Mouse (Mus musculus) liver, embryonic 15.5 days (tissue): ENCODE data around the gene Gfod2. TPM values are rescaled to one million over a fixed set of nuclear protein-coding genes. Genes with fewer than 3 reads are reported as not detected.
A peak's percentile ranks its signal among the peaks of the same experiment; 100 is the strongest.

Source experiments
- ATAC-seq: fragments of 200-750 bp; cut with Nextera tagmentation; 2 replicates; pipeline ENCODE4 v1.8.0; 2017; ENCODE audit warnings: moderate number of reproducible peaks, mild to moderate bottlenecking, moderate library complexity; ENCODE audit not compliant: insufficient read depth
- H3K27ac ChIP-seq: fragments of 300-500 bp; sonication (generic); replicated peaks from 2 replicates; pipeline ENCODE4 v1.5.1; 2015; ENCODE audit warnings: mild to moderate bottlenecking, inconsistent platforms
- H3K27me3 ChIP-seq: fragments of 300-500 bp; sonication (generic); 2 replicates; pipeline ENCODE4 v1.6.1; 2015; ENCODE audit warnings: mild to moderate bottlenecking, inconsistent platforms
- H3K36me3 ChIP-seq: fragments of 300-500 bp; sonication (generic); replicated peaks from 2 replicates; pipeline ENCODE4 v1.6.1; 2015; ENCODE audit warnings: moderate library complexity, mild to moderate bottlenecking, inconsistent platforms
- H3K4me1 ChIP-seq: fragments of 300-500 bp; sonication (generic); replicated peaks from 2 replicates; pipeline ENCODE4 v1.6.1; 2015; ENCODE audit warnings: inconsistent platforms
- H3K4me2 ChIP-seq: fragments of 300-500 bp; sonication (generic); 2 replicates; pipeline ENCODE4 v1.6.1; 2015; ENCODE audit warnings: moderate library complexity, mild to moderate bottlenecking, inconsistent platforms
- H3K4me3 ChIP-seq: fragments of 300-500 bp; sonication (generic); replicated peaks from 2 replicates; pipeline ENCODE4 v1.5.1; 2015; ENCODE audit warnings: mild to moderate bottlenecking, inconsistent platforms
- H3K9ac ChIP-seq: fragments of 300-500 bp; sonication (generic); 2 replicates; pipeline ENCODE4 v1.6.1; 2015; ENCODE audit warnings: moderate library complexity, mild to moderate bottlenecking, inconsistent platforms
- H3K9me3 ChIP-seq: fragments of 300-500 bp; sonication (generic); replicated peaks from 2 replicates; pipeline ENCODE4 v1.6.1; 2016; ENCODE audit warnings: inconsistent platforms
- WGBS: fragments of 180-500 bp; shearing (Covaris S2); methylation state at CpG from one replicate; pipeline ENCODE4 v1.1.7; 2015; ENCODE audit warnings: mixed read lengths; ENCODE audit not compliant: insufficient replicate concordance; 5-methylcytosine and 5-hydroxymethylcytosine counted together
- polyA plus RNA-seq: library from polyadenylated mRNA; unstranded; fragments of >200 nt; fragmentation: Nextera tagmentation; extraction: Ambion mirVana; gene quantifications from 2 replicates; pipeline ENCODE4 v1.2.1, GENCODE M21; 2015

The Gfod2 gene
- polyA plus RNA-seq, 1 experiment from 2014 or later: 1.8 TPM

- WGBS: 6% methylated on average over 12 of the region's 12 CpGs
Observed at GRCm38 (mm10) chr8:105757796-105758276, 628 bp downstream of the Gfod2 start.

GRCm38 (mm10) chr8:105754688-105755087 is 3.8 kb downstream of the Gfod2 start:
- Histone ChIP-seq H3K4me2 (no peak overlapping the region), H3K9ac (no peak overlapping the region), H3K4me1 (peaks cover 29% of the 10 kb centered on the region), H3K27me3 (no peaks in the 10 kb centered on the region; the same call in 1 of the 2 replicates), H3K36me3 (no peaks in the 10 kb centered on the region), H3K27ac (no peak overlapping the region), H3K4me3 (no peak overlapping the region), H3K9me3 (no peaks in the 10 kb centered on the region)
- ATAC-seq: no peak
- 60% methylated on average over 2 of the region's 2 CpGs for WGBS

More at GRCm38 (mm10) chr8:105757796-105758276, 628 bp downstream of the Gfod2 start:
- Histone ChIP-seq H3K4me1 (peaks cover 24% of the 10 kb centered on the region), H3K4me2 (peak overlapping the region; percentile 96), H3K9me3 (no peaks in the 10 kb centered on the region), H3K27me3 (no peaks in the 10 kb centered on the region), H3K36me3 (no peaks in the 10 kb centered on the region), H3K27ac (peak overlapping the region; percentile 36; the same call in 1 of the 2 replicates), H3K9ac (peak overlapping the region; percentile 69), H3K4me3 (peak overlapping the region; percentile 79)
- no peak for ATAC-seq

GRCm38 (mm10) chr8:105753916-105754315 is 4.5 kb downstream of the Gfod2 start:
- Histone ChIP-seq H3K4me3 (no peak overlapping the region), H3K27ac (no peak overlapping the region), H3K9me3 (no peaks in the 10 kb centered on the region), H3K27me3 (no peaks in the 10 kb centered on the region; the same call in 1 of the 2 replicates), H3K4me1 (peaks cover 23% of the 10 kb centered on the region), H3K4me2 (no peak overlapping the region), H3K36me3 (no peaks in the 10 kb centered on the region), H3K9ac (no peak overlapping the region)
- 73% methylated on average over 2 of the region's 2 CpGs for WGBS
- ATAC-seq: no peak

DNA sequence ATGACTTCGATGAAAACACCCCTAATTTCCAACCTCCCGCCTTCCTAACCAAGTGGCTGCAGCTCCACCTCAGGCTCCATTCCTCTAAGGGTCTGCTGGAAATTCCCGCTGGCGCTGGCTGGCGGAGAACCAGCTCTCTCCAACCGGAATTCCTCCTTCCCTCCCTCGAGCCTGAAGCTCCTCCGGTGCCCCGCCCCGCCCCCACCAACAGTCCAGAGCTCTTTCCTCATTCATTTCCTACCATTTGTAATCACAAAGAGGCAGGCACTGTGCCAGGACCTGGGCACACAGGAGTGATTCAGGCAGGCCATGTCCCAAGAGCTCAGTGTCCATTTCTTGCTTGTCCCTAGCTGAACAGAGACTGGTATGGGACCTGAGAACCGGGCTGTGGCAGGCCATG is 7.9 kb downstream of the Gfod2 start:
- H3K4me3 ChIP-seq: no peak overlapping the region
- no peaks in the 10 kb centered on the region for H3K9me3 ChIP-seq
- no peak overlapping the region for H3K9ac ChIP-seq
- WGBS: 40% methylated on average over 11 of the region's 11 CpGs
- peaks cover 12% of the 10 kb centered on the region for H3K4me1 ChIP-seq
- no peak for ATAC-seq
- no peaks in the 10 kb centered on the region for H3K36me3 ChIP-seq
- H3K27me3 ChIP-seq: no peaks in the 10 kb centered on the region; the same call in none of the 2 replicates
- no peak overlapping the region for H3K27ac ChIP-seq
- no peak overlapping the region for H3K4me2 ChIP-seq

- no peak for ATAC-seq
- no peaks in the 10 kb centered on the region for H3K36me3 ChIP-seq
- no peaks in the 10 kb centered on the region; the same call in 1 of the 2 replicates for H3K27me3 ChIP-seq
Observed at GRCm38 (mm10) chr8:105743301-105743700, 15.2 kb downstream of the Gfod2 start.

GRCm38 (mm10) chr8:105739216-105739615 is 19.2 kb downstream of the Gfod2 start:
- ATAC-seq: no peak
- no peaks in the 10 kb centered on the region for H3K9me3 ChIP-seq
- 72% methylated on average over 5 of the region's 5 CpGs for WGBS

More at GRCm38 (mm10) chr8:105743301-105743700, 15.2 kb downstream of the Gfod2 start:
- Histone ChIP-seq H3K9ac (no peak overlapping the region), H3K9me3 (no peaks in the 10 kb centered on the region), H3K4me2 (no peak overlapping the region), H3K27ac (no peak overlapping the region), H3K4me1 (peaks cover 8% of the 10 kb centered on the region), H3K4me3 (no peak overlapping the region)
- WGBS: 68% methylated on average over 4 of the region's 4 CpGs

GRCm38 (mm10) chr8:105732186-105732585 is 26.3 kb downstream of the Gfod2 start:
- 35% methylated on average over 5 of the region's 5 CpGs for WGBS
- no peak overlapping the region for H3K9ac ChIP-seq
- H3K36me3 ChIP-seq: no peaks in the 10 kb centered on the region
- no peak overlapping the region for H3K4me2 ChIP-seq
- 0 out of 2 replicates have a peak, but pooled peaks cover 5% of the 10 kb centered on the region for H3K27me3 ChIP-seq
- peaks cover 9% of the 10 kb centered on the region for H3K4me1 ChIP-seq
- no peak overlapping the region for H3K4me3 ChIP-seq
- 0 out of 2 replicates have a peak, but pooled peaks have one; percentile 25 for ATAC-seq
- H3K27ac ChIP-seq: no peak overlapping the region
- H3K9me3 ChIP-seq: no peaks in the 10 kb centered on the region

More at GRCm38 (mm10) chr8:105739216-105739615, 19.2 kb downstream of the Gfod2 start:
- Histone ChIP-seq H3K36me3 (no peaks in the 10 kb centered on the region), H3K4me3 (no peak overlapping the region), H3K4me1 (peaks cover 5% of the 10 kb centered on the region; the same call in 1 of the 2 replicates), H3K9ac (no peak overlapping the region), H3K4me2 (no peak overlapping the region), H3K27me3 (no peaks in the 10 kb centered on the region), H3K27ac (no peak overlapping the region)

DNA sequence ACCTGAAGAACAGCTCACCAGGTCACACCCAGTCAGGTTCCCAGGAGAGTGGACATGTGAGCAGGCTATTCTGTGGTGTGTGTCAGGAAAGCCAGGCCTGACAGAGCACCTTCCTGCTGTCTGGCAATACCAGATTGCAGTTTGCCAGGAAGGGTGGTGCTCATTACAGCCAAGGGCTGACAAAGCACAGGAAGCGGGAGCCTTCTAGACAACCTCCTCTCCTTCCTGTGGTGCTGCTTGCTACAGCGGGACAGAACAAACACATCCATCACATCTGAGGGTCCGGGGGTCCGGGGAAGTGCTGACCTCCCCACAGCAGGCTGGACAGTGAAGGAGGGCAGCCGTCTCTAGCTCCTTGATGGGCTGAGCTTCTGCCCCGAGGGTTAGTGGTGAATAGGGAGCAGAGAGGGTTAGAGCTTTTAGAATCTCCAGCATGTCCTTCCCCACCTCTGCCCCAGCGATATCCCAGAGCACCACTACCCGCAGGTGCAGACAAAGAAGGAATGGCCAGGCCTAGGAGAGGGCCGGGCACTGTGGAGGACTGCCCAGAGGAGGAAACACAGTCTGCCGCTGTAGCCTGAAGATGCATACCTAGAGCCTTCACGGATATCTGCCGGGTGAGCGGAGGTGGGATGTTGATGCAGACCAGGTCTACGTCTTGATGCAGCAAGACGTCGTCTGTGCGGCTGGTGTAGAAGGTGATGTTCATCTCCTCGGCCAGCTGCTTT is 30.9 kb downstream of the Gfod2 start:
- ATAC-seq: peak; percentile 58
- Histone ChIP-seq H3K4me3 (no peak overlapping the region), H3K4me2 (no peak overlapping the region), H3K9me3 (no peaks in the 10 kb centered on the region), H3K27me3 (no peaks in the 10 kb centered on the region), H3K4me1 (peaks cover 9% of the 10 kb centered on the region), H3K36me3 (no peaks in the 10 kb centered on the region), H3K27ac (no peak overlapping the region), H3K9ac (no peak overlapping the region)
- WGBS: 37% methylated on average over 18 of the region's 18 CpGs

GRCm38 (mm10) chr8:105725726-105726125 is 32.7 kb downstream of the Gfod2 start:
- Histone ChIP-seq H3K9ac (no peak overlapping the region), H3K27ac (no peak overlapping the region), H3K4me2 (no peak overlapping the region), H3K4me3 (no peak overlapping the region), H3K9me3 (no peaks in the 10 kb centered on the region), H3K36me3 (no peaks in the 10 kb centered on the region), H3K4me1 (no peaks in the 10 kb centered on the region), H3K27me3 (no peaks in the 10 kb centered on the region)
- no peak for ATAC-seq
- 58% methylated on average over 5 of the region's 5 CpGs for WGBS

DNA sequence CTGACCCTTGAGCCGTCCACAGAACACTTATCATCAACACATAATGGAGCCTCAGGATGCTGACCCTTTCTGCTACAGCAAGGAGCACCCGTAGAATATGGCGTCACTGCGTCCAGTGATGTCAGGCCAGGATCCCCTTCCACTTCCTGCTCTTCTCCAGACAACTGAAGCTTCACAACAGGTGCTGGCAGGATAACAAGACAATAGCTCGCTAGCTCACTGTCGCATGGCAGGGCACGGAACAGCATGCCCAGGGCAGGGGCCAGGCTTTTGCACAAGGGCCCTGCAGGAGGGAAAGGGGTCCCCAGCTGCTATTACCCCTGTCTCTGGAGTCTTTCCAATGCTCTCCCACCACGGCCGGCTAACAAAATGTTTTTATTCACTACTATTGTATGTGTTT is 35.6 kb downstream of the Gfod2 start:
- no peak for ATAC-seq
- Histone ChIP-seq H3K27me3 (no peaks in the 10 kb centered on the region), H3K4me1 (no peaks in the 10 kb centered on the region), H3K4me3 (no peak overlapping the region), H3K36me3 (no peaks in the 10 kb centered on the region), H3K27ac (no peak overlapping the region), H3K9ac (no peak overlapping the region), H3K9me3 (no peaks in the 10 kb centered on the region), H3K4me2 (no peak overlapping the region)
- 78% methylated on average over 9 of the region's 9 CpGs for whole genome bisulfite sequencing

- no peaks in the 10 kb centered on the region for H3K36me3 ChIP-seq
- H3K4me3 ChIP-seq: no peak overlapping the region
- no peaks in the 10 kb centered on the region for H3K9me3 ChIP-seq
- no peak overlapping the region for H3K27ac ChIP-seq
- H3K27me3 ChIP-seq: no peaks in the 10 kb centered on the region
- H3K4me2 ChIP-seq: no peak overlapping the region
- no peak for ATAC-seq
- WGBS: 69% methylated on average over 4 of the region's 4 CpGs
- peaks cover 6% of the 10 kb centered on the region; the same call in 1 of the 2 replicates for H3K4me1 ChIP-seq
- H3K9ac ChIP-seq: no peak overlapping the region
Observed at GRCm38 (mm10) chr8:105719637-105720036, 38.8 kb downstream of the Gfod2 start.
